Mouse (Mus musculus) thymus, postnatal 10 days (tissue): ENCODE data around the gene Cenpb.
A peak's percentile ranks its signal among the peaks of the same experiment; 100 is the strongest.

Source experiments
- DNase-seq, 2 experiments: peaks; one replicate each; pipeline ENCODE4 v3.0.0; 2021; ENCODE audit warnings: low spot score in 2 of 2

Gene Cenpb

GRCm38 (mm10) chr2:131196606-131197316 lies 16.9 kb upstream of the Cenpb start:
- DNase-seq, result no peak

- DNase-seq, result no peak
These were observed 11.1 kb upstream of the Cenpb start for GRCm38 (mm10) chr2:131191005-131191390.

GRCm38 (mm10) chr2:131190344-131191004 lies 10.6 kb upstream of the Cenpb start:
- no peak for DNase-seq

GRCm38 (mm10) chr2:131189521-131190309 lies 9.8 kb upstream of the Cenpb start:
- DNase-seq, result no peak

- DNase-seq, result no peak
These were observed 8.4 kb upstream of the Cenpb start for GRCm38 (mm10) chr2:131188311-131188710.

- no peak for DNase-seq
These were observed 7.7 kb upstream of the Cenpb start for GRCm38 (mm10) chr2:131187602-131187922.

- peak; percentile 71 to 79 for DNase-seq
These were observed 7.1 kb upstream of the Cenpb start, which contains the start of the genes Cdc25b and Spef1 for GRCm38 (mm10) chr2:131186771-131187601. Gene Cdc25b (plus strand): TSS chr2:131186949. Gene Spef1 (minus strand): TSS chr2:131187282.

GRCm38 (mm10) chr2:131186343-131186742 lies 6.5 kb upstream of the Cenpb start:
- DNase-seq, result peak in 1 of 2 experiments; percentile 19

- peak; percentile 27 to 42 for DNase-seq
These were observed 501 bp downstream of the Cenpb start for GRCm38 (mm10) chr2:131179246-131179886.

GRCm38 (mm10) chr2:131178828-131179245 lies 1.0 kb downstream of the Cenpb start:
- DNase-seq, result no peak

- DNase-seq, result no peak
These were observed 1.9 kb downstream of the Cenpb start for GRCm38 (mm10) chr2:131177932-131178331.

GRCm38 (mm10) chr2:131176491-131176890 lies 3.4 kb downstream of the Cenpb start:
- no peak for DNase-seq

GRCm38 (mm10) chr2:131175945-131176309 lies 3.9 kb downstream of the Cenpb start:
- no peak for DNase-seq

GRCm38 (mm10) chr2:131175286-131175944 lies 4.5 kb downstream of the Cenpb start:
- no peak for DNase-seq

- peak; percentile 39 to 65 for DNase-seq
These were observed 5.2 kb downstream of the Cenpb start for GRCm38 (mm10) chr2:131174700-131175099.

- DNase-seq, result no peak
These were observed 7.5 kb downstream of the Cenpb start for GRCm38 (mm10) chr2:131172322-131172721.

GRCm38 (mm10) chr2:131171401-131172104 lies 8.3 kb downstream of the Cenpb start:
- DNase-seq, result peak in 1 of 2 experiments; percentile 57

- no peak for DNase-seq
These were observed 8.9 kb downstream of the Cenpb start for GRCm38 (mm10) chr2:131170936-131171335.

GRCm38 (mm10) chr2:131168914-131169313 lies 11.0 kb downstream of the Cenpb start:
- no peak for DNase-seq

- no peak for DNase-seq
These were observed 11.9 kb downstream of the Cenpb start for GRCm38 (mm10) chr2:131167984-131168383.
